Mouse (Mus musculus) cortical plate, adult 2 months (tissue): ENCODE results near the gene 4930544D05Rik.

Experiments used
- CTCF ChIP-seq: fragments of 200-500 bp; IDR thresholded peaks from 2 replicates; pipeline ENCODE4 v1.5.1; 2011; ENCODE audit warnings: mild to moderate bottlenecking, control low read depth, low read length; ENCODE audit not compliant: insufficient read depth; ENCODE audit errors: extremely low read depth
- POLR2A ChIP-seq: fragments of 200-500 bp; IDR thresholded peaks from 2 replicates; pipeline ENCODE4 v1.6.1; 2011; ENCODE audit warnings: mild to moderate bottlenecking, low read length, control low read depth; ENCODE audit not compliant: insufficient read depth; ENCODE audit errors: extremely low read depth

GRCm38 (mm10) chr11:70648512-70648911 is 32.9 kb downstream of the 4930544D05Rik start:
- TF ChIP-seq CTCF: no peak
- no peak for TF ChIP-seq POLR2A
